Mouse (Mus musculus): ENCODE measurements at regions not wholly inside any gene's neighbourhood (a gene's known extent, or its start where the extent isn't known, plus 50 kb on each side); places are given as distances from the start of the nearest gene placed in this dataset.

- no peak overlapping the region for H3K4me3 ChIP-seq (replicated peaks in 1 of 3; ENCODE audit: low read depth in 2 of 3, low read length in 2 of 3, poor library complexity in 1 of 3)
- DNase-seq (ENCODE audit: extremely low read depth) = peak; percentile 40
- H3K36me3 ChIP-seq (replicated peaks in 1 of 2; ENCODE audit: control insufficient read depth in 1 of 2, insufficient read depth in 1 of 2, low read length in 1 of 2) = no peaks in the 10 kb centered on the region
- H3K4me1 ChIP-seq (ENCODE audit: control insufficient read depth in 1 of 2, insufficient read depth in 2 of 2) = peaks cover 2 to 34% of the 10 kb centered on the region in 2 experiments; a peak in 3 of 4 replicates
- no peaks in the 10 kb centered on the region for H3K27me3 ChIP-seq (replicated peaks)
- dilution Hi-C loops (cut with MboI; ENCODE audit: extremely low pct_ligation_motif_present, extremely low pct_unique_long_range_greater_than_20kb, low sequenced_read_pairs) (no loop called here), in situ Hi-C loops (cut with MboI; ENCODE audit: low pct_ligation_motif_present, low pct_unique_long_range_greater_than_20kb, low sequenced_read_pairs) (no loop called here)
- no peak overlapping the region for H3K27ac ChIP-seq (ENCODE audit: insufficient read depth, low read depth)
- TF ChIP-seq POLR2A (IDR thresholded peaks at IDR 0.05; ENCODE audit: low read depth, low read length) (no peak), MAFK (IDR thresholded peaks at IDR 0.05; ENCODE audit: insufficient replicate concordance, low read length) (0 out of 2 replicates have a peak, but pooled peaks have one; percentile 28), TCF12 (IDR thresholded peaks at IDR 0.05; ENCODE audit: low read depth, low read length) (peak; percentile 43; the same call in 1 of the 2 replicates), CHD2 (IDR thresholded peaks at IDR 0.05; ENCODE audit: low read length) (0 out of 2 replicates have a peak, but pooled peaks have one; percentile 54), MYC (IDR thresholded peaks at IDR 0.05; ENCODE audit: low read depth, low read length) (0 out of 2 replicates have a peak, but pooled peaks have one; percentile 44), KAT2A (IDR thresholded peaks at IDR 0.05; ENCODE audit: insufficient replicate concordance, low read length) (no peak), JUND (conservative IDR thresholded peaks at IDR 0.05; ENCODE audit: low read depth, low read length) (no peak), HCFC1 (IDR thresholded peaks at IDR 0.05; ENCODE audit: low read depth, low read length) (no peak), JUN (IDR thresholded peaks at IDR 0.05; ENCODE audit: insufficient read depth, low read depth, low read length) (0 out of 2 replicates have a peak, but pooled peaks have one; percentile 36), SMC3 (IDR thresholded peaks at IDR 0.05; ENCODE audit: low read depth, low read length) (no peak), RAD21 (IDR thresholded peaks at IDR 0.05; ENCODE audit: low read depth, low read length) (no peak), USF1 (IDR thresholded peaks at IDR 0.05; ENCODE audit: low read depth, low read length) (no peak), RCOR1 (conservative IDR thresholded peaks at IDR 0.05; ENCODE audit: low read depth, low read length) (0 out of 2 replicates have a peak, but pooled peaks have one; percentile 20), MEF2A (IDR thresholded peaks at IDR 0.05; ENCODE audit: borderline replicate concordance, low read depth, low read length) (peak; percentile 86), EP300 (IDR thresholded peaks at IDR 0.05; ENCODE audit: low read length) (peak; percentile 99), ZC3H11A (IDR thresholded peaks at IDR 0.05; ENCODE audit: low read depth, low read length) (no peak), ETS1 (conservative IDR thresholded peaks at IDR 0.05; ENCODE audit: low read depth, low read length) (peak; percentile 26; the same call in 1 of the 2 replicates), NELFE (IDR thresholded peaks at IDR 0.05; ENCODE audit: low read depth, low read length) (no peak), PAX5 (IDR thresholded peaks at IDR 0.05; ENCODE audit: low read length) (no peak), MAZ (IDR thresholded peaks at IDR 0.05; ENCODE audit: low read depth, low read length) (no peak), IRF4 (IDR thresholded peaks at IDR 0.05; ENCODE audit: low read depth, low read length) (peak; percentile 97)
- no peaks in the 10 kb centered on the region for H3K9me3 ChIP-seq (replicated peaks; ENCODE audit: low read length)
- no peaks in the 10 kb centered on the region for H3K79me2 ChIP-seq (replicated peaks; ENCODE audit: control insufficient read depth, extremely low read depth, insufficient read depth, poor library complexity, severe bottlenecking)
- 0 out of 2 replicates have a peak overlapping the region, but pooled peaks have one; percentile 26 for H3K9ac ChIP-seq (ENCODE audit: insufficient read depth, low read depth)
- H3K4me2 ChIP-seq (ENCODE audit: insufficient read depth, low read depth, poor library complexity, severe bottlenecking) = no peak overlapping the region
These were observed 262.6 kb downstream of the Serpinb8 start for GRCm38 (mm10) chr1:107852386-107852785.

GRCm38 (mm10) chr1:107853001-107853400 is 263.2 kb downstream of the Serpinb8 start:
- no peak for DNase-seq (ENCODE audit: extremely low read depth)
- no peak for TF ChIP-seq MXI1 (IDR thresholded peaks at IDR 0.05; ENCODE audit: low read depth, low read length)
- no peak for TF ChIP-seq CHD2 (IDR thresholded peaks at IDR 0.05; ENCODE audit: low read length)
- no peak for TF ChIP-seq RCOR1 (conservative IDR thresholded peaks at IDR 0.05; ENCODE audit: low read depth, low read length)
- no peak for TF ChIP-seq MYC (IDR thresholded peaks at IDR 0.05; ENCODE audit: low read depth, low read length)
- TF ChIP-seq SMC3 (IDR thresholded peaks at IDR 0.05; ENCODE audit: low read depth, low read length) = no peak
- TF ChIP-seq KAT2A (IDR thresholded peaks at IDR 0.05; ENCODE audit: insufficient replicate concordance, low read length) = no peak
- no peak for TF ChIP-seq NRF1 (IDR thresholded peaks at IDR 0.05; ENCODE audit: low read depth, low read length)
- TF ChIP-seq USF2 (conservative IDR thresholded peaks at IDR 0.05; ENCODE audit: low read depth, low read length) = no peak
- no peak for TF ChIP-seq ELF1 (IDR thresholded peaks at IDR 0.05; ENCODE audit: low read depth, low read length)
- no peak for TF ChIP-seq USF1 (IDR thresholded peaks at IDR 0.05; ENCODE audit: low read depth, low read length)
- TF ChIP-seq TBP (conservative IDR thresholded peaks at IDR 0.05; ENCODE audit: low read depth, low read length) = no peak
- TF ChIP-seq ZNF384 (IDR thresholded peaks at IDR 0.05; ENCODE audit: low read depth, low read length) = no peak; the same call in 1 of the 2 replicates
- no peak for TF ChIP-seq NELFE (IDR thresholded peaks at IDR 0.05; ENCODE audit: low read depth, low read length)
- no peak for TF ChIP-seq EP300 (IDR thresholded peaks at IDR 0.05; ENCODE audit: low read length)
- no peak for TF ChIP-seq POLR2A (IDR thresholded peaks at IDR 0.05; ENCODE audit: low read depth, low read length)
- TF ChIP-seq CHD1 (IDR thresholded peaks at IDR 0.05; ENCODE audit: low read depth, low read length) = no peak
- no peak for TF ChIP-seq MAZ (IDR thresholded peaks at IDR 0.05; ENCODE audit: low read depth, low read length)
- no peaks in the 10 kb centered on the region for H3K9me3 ChIP-seq (replicated peaks; ENCODE audit: low read length)
- H3K27me3 ChIP-seq (replicated peaks) = no peaks in the 10 kb centered on the region
- no peak overlapping the region for H3K27ac ChIP-seq (ENCODE audit: insufficient read depth, low read depth)
- dilution Hi-C loops (cut with MboI; ENCODE audit: extremely low pct_ligation_motif_present, extremely low pct_unique_long_range_greater_than_20kb, low sequenced_read_pairs) = no loop called here
- H3K79me2 ChIP-seq (replicated peaks; ENCODE audit: control insufficient read depth, extremely low read depth, insufficient read depth, poor library complexity, severe bottlenecking) = no peaks in the 10 kb centered on the region
- H3K4me1 ChIP-seq (ENCODE audit: control insufficient read depth in 1 of 2, insufficient read depth in 2 of 2) = peaks cover 2 to 34% of the 10 kb centered on the region in 2 experiments; a peak in 3 of 4 replicates
- H3K4me2 ChIP-seq (ENCODE audit: insufficient read depth, low read depth, poor library complexity, severe bottlenecking) = no peak overlapping the region
- no peak overlapping the region for H3K9ac ChIP-seq (ENCODE audit: insufficient read depth, low read depth)
- no peak overlapping the region for H3K4me3 ChIP-seq (replicated peaks in 1 of 3; ENCODE audit: low read depth in 2 of 3, low read length in 2 of 3, poor library complexity in 1 of 3)
- no peaks in the 10 kb centered on the region for H3K36me3 ChIP-seq (replicated peaks in 1 of 2; ENCODE audit: control insufficient read depth in 1 of 2, insufficient read depth in 1 of 2, low read length in 1 of 2)
- in situ Hi-C loops (cut with MboI; ENCODE audit: low pct_ligation_motif_present, low pct_unique_long_range_greater_than_20kb, low sequenced_read_pairs) = no loop called here
